Mouse (Mus musculus) thymus, postnatal 14 days (tissue): Measurements from ENCODE around the gene Ptpn14.

Experiments
- DNase-seq: peaks from one replicate; pipeline ENCODE4 v3.0.0; 2021

The Ptpn14 gene

GRCm38 (mm10) chr1:189868036-189868435, 140.0 kb downstream of the Ptpn14 start:
- DNase-seq, result peak; percentile 43

- DNase-seq, result peak; percentile 40
Measured at GRCm38 (mm10) chr1:189869651-189870270, 141.7 kb downstream of the Ptpn14 start.

DNA sequence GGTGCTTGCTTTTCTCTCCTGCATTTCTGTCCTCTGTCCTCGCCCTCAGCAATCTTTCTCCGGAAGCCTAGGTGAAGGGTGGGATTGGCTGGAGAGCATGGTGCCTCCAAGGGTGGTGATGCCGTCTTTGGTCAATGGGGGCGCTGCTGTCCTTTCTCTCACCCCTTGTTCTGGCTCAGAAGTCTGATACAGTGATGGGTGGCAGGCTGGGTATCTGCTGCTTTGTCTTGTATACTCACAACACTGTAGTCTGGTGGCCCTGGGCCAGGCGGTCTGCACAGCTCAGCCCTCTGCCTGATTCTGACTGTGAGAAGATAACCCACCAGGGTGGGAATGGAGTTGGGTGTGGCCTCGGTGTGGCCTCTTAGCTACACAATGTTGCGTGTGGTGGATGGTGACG, 142.5 kb downstream of the Ptpn14 start:
- no peak for DNase-seq

- no peak for DNase-seq
Measured at GRCm38 (mm10) chr1:189871625-189872024, 143.6 kb downstream of the Ptpn14 start.

- no peak for DNase-seq
Measured at GRCm38 (mm10) chr1:189872050-189872449, 144.0 kb downstream of the Ptpn14 start.

GRCm38 (mm10) chr1:189873591-189873990, 145.5 kb downstream of the Ptpn14 start:
- DNase-seq, result no peak

DNA sequence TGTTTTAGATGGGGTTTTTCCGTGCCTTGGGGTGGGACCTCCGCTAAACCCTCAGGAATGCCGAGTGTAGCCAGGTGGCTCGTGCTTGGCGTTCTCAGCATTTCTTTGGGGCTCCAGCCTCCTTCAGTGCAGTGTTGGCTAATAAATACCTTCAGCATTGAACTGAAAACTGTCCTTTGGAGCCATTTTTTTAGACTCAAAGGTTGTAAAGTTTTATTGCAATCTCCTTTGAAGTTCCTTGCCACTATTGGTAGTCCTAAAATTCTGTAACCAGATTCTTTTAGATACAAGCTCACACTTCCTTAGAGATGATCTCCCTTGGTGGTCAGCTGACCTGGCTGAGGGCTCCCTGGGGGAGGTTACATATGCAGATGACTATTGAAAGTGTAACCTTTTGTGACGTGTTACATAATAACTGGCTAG, 147.4 kb downstream of the Ptpn14 start:
- no peak for DNase-seq

GRCm38 (mm10) chr1:189876162-189876561, 148.1 kb downstream of the Ptpn14 start:
- no peak for DNase-seq

GRCm38 (mm10) chr1:189879212-189879611, 151.1 kb downstream of the Ptpn14 start:
- DNase-seq, result no peak

DNA sequence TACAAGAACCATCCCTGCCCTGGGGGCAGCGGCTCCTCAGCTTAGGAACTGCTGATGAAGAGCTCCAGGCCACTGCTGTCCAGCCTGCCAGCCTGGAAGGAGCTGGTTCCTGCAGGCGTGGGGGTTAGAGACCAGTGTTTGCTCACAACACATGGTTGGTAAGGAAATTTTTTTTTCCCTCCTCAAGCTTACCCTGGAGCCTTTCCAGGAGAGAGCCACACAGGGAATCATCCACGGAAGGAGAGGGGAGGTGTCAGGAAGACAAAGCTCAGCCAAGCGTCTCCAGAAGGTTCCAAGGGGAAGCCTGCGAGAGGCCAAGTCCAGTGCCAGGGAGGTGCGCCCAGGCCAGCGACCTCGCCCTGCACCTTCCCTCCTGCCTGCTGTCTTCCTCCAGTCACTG, 151.9 kb downstream of the Ptpn14 start:
- DNase-seq, result no peak

DNA sequence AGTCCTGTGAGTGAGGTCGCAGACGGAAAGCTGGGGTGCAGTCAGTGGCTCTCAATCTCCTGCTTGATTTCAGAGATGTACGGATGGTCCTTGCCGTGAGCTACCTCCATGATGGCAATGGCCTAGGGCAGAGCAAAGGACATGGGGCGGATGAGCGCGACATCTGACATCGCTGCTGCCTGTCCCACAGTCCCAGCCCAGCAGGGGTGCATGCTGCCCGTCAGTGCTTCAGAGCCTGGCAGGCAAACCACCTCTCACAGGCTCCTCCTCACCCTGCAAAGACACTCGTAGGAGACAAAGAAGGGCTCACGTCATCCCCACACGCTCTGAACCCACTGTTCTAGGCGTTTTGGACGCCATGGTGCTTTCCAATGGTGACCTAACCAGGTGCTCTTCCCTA, 152.7 kb downstream of the Ptpn14 start:
- no peak for DNase-seq

DNA sequence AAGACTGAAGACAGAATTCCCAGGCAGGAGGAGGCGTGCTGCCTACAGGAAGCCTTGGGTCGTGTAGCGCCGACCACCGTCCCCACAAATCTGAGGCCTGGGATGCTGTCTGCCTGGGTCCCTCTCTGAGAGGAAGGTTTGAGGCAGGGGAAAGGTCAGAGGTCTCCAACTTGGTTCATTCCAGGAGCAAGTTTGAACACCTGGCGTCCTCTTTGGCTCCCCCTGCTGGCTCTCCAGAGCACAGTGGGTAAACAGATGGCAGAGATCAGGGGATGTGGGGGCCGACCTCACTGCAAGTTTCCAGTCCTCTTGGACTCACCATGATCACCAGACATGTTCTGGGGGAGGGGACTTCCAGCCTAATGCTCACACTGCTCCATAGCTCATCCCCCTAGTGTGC, 154.8 kb downstream of the Ptpn14 start:
- DNase-seq, result peak; percentile 84

DNA sequence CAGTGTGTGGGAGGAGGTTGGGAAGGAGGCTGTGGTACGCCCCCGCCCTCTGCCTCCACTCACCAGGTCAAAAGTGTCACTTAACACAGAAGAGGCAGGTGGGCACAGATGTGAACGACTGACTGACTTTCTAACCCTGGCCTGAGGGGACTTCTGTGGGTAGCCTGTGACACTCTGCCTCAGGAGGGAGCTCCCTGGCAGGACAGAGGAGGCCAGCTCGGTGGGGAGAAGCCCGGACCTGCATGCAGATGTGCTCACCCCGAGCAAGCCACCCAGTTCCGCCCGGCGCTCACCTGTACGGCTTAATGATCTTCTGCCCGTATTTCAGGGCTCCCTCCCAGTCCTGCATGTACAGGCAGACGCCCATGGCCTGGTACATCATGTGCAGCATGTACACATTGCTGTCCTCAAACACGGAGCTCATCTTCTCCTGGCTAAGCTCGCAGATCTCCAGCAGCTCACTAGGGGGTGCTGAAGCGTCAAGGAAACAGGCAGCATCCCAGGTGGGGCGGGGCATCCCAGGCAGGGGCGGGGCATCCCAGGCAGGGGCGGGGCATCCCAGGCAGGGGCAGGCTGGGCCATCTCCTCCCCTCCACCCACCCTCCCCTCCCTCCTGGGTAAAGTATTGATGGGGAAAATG, 155.6 kb downstream of the Ptpn14 start:
- peak; percentile 72 for DNase-seq

DNA sequence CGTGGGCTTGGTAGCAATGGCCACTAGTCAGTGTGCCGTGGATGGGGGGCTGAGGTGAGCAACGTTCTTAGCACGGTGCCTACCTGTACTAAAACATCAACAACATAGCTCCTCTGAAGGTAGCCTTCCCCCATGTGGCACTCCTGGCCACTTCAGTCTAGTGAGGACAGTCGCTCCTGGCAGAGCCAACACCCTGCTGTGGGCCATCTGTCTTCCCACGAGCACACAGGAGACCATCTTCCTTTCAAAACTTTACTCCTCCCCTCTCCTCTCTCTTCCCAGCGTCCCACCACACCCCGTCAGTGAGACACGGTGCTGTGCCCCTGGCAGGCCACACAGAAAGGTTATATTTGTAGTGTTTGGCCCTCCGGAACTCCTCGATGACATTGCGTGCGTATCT, 156.9 kb downstream of the Ptpn14 start:
- DNase-seq, result no peak

DNA sequence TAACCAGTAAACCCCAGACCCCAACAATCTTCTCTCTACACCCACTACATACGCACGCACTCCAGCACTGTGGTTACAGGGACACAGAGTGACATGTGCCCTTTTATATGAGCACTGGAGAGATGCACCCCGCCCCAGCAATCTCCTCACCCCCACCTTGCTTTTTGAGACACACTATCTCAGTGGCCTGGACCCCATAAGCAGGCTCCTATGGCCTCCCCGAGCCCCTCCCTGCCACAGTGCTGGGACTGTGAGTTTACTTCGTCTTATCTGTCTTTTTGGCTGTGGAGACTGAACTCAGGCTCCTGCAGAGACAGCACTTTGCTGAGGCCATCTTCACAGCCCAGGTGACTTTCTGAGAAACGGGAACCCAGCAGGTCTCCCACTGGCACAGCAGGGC, 157.9 kb downstream of the Ptpn14 start:
- DNase-seq, result no peak

DNA sequence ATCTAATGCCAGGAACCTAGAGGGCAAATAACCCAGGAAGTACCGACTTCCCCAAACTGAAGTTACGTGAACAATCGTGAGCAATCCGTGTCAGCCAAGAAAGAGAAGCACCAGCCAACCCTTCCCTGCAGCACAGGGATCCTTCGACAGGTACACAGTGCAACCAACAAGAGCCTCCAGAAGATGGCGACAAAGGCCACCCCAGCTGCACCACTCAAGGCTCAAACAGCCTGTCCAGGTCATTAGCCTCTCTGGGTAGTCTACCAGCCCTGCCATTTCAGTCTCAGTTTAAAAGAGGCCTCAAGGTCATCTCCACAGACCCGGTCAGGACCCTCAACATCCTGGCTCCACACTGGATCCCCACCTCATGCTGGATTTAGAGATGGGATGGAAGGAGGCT, 159.4 kb downstream of the Ptpn14 start:
- peak; percentile 63 for DNase-seq

GRCm38 (mm10) chr1:189888749-189889148, 160.7 kb downstream of the Ptpn14 start:
- DNase-seq, result no peak

GRCm38 (mm10) chr1:189894191-189894590, 166.1 kb downstream of the Ptpn14 start:
- DNase-seq, result no peak

- DNase-seq, result no peak
Measured at GRCm38 (mm10) chr1:189897861-189898260, 169.8 kb downstream of the Ptpn14 start.

GRCm38 (mm10) chr1:189898708-189899107, 170.6 kb downstream of the Ptpn14 start:
- DNase-seq, result no peak

DNA sequence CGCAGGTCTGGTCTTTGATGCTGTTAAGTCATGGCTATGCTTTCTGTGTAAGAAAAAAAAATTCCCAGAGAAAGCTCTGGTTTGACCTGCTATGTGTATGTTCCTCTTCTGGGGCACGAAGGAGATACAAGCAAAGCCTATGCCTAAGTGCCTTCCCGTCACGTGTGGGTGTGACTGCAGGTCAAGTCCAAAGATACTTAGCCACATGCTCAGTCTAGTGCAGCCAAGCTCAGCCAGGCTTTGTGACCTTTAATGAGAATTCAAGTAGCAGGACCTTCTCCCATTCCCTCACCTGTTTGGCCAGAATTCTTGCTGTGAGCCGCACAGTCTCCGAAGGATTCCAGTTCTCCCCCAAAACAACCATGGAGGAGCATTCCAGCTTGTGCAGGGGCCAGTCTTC, 171.5 kb downstream of the Ptpn14 start:
- no peak for DNase-seq

DNA sequence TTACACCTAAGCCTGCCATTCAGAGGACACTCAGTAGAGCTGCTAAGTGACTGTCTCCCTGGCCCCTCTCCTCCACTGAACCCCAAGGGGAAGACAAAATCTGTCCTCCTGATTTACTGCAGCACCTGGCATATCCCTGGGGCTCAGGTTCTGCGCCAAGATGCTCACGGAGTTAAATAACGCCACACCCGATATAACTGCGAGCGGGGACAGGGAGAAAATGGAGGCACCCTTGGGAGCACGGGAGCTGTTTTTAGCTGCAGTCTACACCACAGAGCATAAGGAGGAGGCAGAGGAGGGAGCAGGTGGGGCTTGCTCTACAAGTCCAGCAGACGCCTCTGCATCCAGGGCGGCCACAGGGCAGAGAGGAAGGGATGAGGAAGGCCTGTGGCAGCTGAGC, 174.3 kb downstream of the Ptpn14 start:
- no peak for DNase-seq

- no peak for DNase-seq
Measured at GRCm38 (mm10) chr1:189903169-189903568, 175.1 kb downstream of the Ptpn14 start.

- DNase-seq, result no peak
Measured at GRCm38 (mm10) chr1:189910685-189911345, 182.7 kb downstream of the Ptpn14 start.
